In genomic region chr13:45613346-45613745, GRCm38 (mm10) we compare ENCODE assay signal across 10 mouse cellular contexts.
DNase-seq lines count a peak whose midpoint lies in the region; ATAC-seq lines count a peak whose summit lies in the region.
"Had no signal": no experiment of that assay in that cellular context is flagged by ENCODE, and none has a peak within 500 bp of the region (broad histone marks: within the 10 kb centered on the region; RNA-seq: fewer than 3 reads in every experiment).

No protein-coding gene starts in this region.

- no peaks in the 10 kb centered on the region for H3K4me1 ChIP-seq in liver, embryonic 11.5 days (replicated peaks; ENCODE audit: control insufficient read depth, insufficient read depth, low read length)
- no peaks in the 10 kb centered on the region for H3K4me1 ChIP-seq in embryonic facial prominence, embryonic 14.5 days (ENCODE audit: control insufficient read depth, insufficient read depth, low read length)

- no peak for ATAC-seq in CD4-positive, CD25-positive, alpha-beta regulatory T cell, adult 4 months
- no peak for ATAC-seq in liver, embryonic 11.5 days (replicated peaks; ENCODE audit: low FRiP score)
- ATAC-seq in embryonic facial prominence, embryonic 14.5 days (ENCODE audit: low read depth): no peak

- H3K9me3 ChIP-seq in liver, embryonic 11.5 days (ENCODE audit: control insufficient read depth, low read length): peaks cover 1% of the 10 kb centered on the region; the same call in 1 of the 2 replicates
- 0 out of 2 replicates have a peak, but pooled peaks cover 3% of the 10 kb centered on the region for H3K9me3 ChIP-seq in embryonic facial prominence, embryonic 14.5 days (ENCODE audit: control insufficient read depth, low read length)

- no peak overlapping the region for H3K4me2 ChIP-seq in liver, embryonic 11.5 days
- no peak overlapping the region for H3K4me2 ChIP-seq in embryonic facial prominence, embryonic 14.5 days (ENCODE audit: low read depth, low read length)
- H3K4me2 ChIP-seq: heart, embryonic 13.5 days had no signal

- peak; percentile 47 for DNase-seq in CD4-positive, CD25-positive, alpha-beta regulatory T cell, adult 2 months (ENCODE audit: low read depth, low spot score)
- DNase-seq in liver: peak; percentile 13
- no peak for DNase-seq in liver, embryonic 11.5 days (ENCODE audit: low spot score)
- DNase-seq in brain, adult 2 months (ENCODE audit: low read depth, low spot score): peak; percentile 69
- peak; percentile 13 for DNase-seq in embryonic facial prominence, embryonic 14.5 days (ENCODE audit: low spot score)
- peak; percentile 65 to 90 for DNase-seq in left cerebral cortex, postnatal 14 days (ENCODE audit: low spot score in 2 of 2)
- DNase-seq in retina, postnatal 1 day: peak; percentile 78

- no peak overlapping the region for H3K4me3 ChIP-seq in liver, embryonic 11.5 days (ENCODE audit: low read depth, low read length)
- H3K4me3 ChIP-seq in embryonic facial prominence, embryonic 14.5 days (ENCODE audit: low read depth, low read length): no peak overlapping the region
- H3K4me3 ChIP-seq: heart, embryonic 13.5 days had no signal

- H3K9ac ChIP-seq in liver, embryonic 11.5 days (ENCODE audit: low read depth, low read length): no peak overlapping the region
- H3K9ac ChIP-seq in embryonic facial prominence, embryonic 14.5 days (ENCODE audit: low read depth, low read length): no peak overlapping the region
- H3K9ac ChIP-seq: heart, embryonic 13.5 days had no signal

- H3K27me3 ChIP-seq in liver, embryonic 11.5 days (replicated peaks; ENCODE audit: control insufficient read depth, insufficient read depth, low read length): no peaks in the 10 kb centered on the region
- no peaks in the 10 kb centered on the region for H3K27me3 ChIP-seq in embryonic facial prominence, embryonic 14.5 days (replicated peaks; ENCODE audit: control insufficient read depth, insufficient read depth, low read length)
- H3K27me3 ChIP-seq: heart, embryonic 13.5 days had no signal

- intact Hi-C loops in left cerebral cortex, postnatal 14 days (cut with DNase I): no loop called here

- H3K27ac ChIP-seq in liver, embryonic 11.5 days (ENCODE audit: low read depth, low read length): no peak overlapping the region
- no peak overlapping the region for H3K27ac ChIP-seq in embryonic facial prominence, embryonic 14.5 days (replicated peaks; ENCODE audit: low read depth, low read length)
- H3K27ac ChIP-seq: heart, embryonic 13.5 days; macrophage had no signal

- no peaks in the 10 kb centered on the region for H3K36me3 ChIP-seq in liver, embryonic 11.5 days (ENCODE audit: control insufficient read depth, insufficient read depth, low read length)
- no peaks in the 10 kb centered on the region for H3K36me3 ChIP-seq in embryonic facial prominence, embryonic 14.5 days (ENCODE audit: control insufficient read depth, insufficient read depth, low read length)

- 37% methylated on average over 5 of the region's 5 CpGs for WGBS in liver, embryonic 11.5 days
- WGBS in embryonic facial prominence, embryonic 14.5 days: 35% methylated on average over 5 of the region's 5 CpGs
